Mouse (Mus musculus) 3134 (cell line): ENCODE results near the gene Gm36245.
"Not testable (repeated sequence)": the region's sequence is repeated elsewhere in the genome, so short reads cannot be mapped to it uniquely, and the experiment has no call there.

Experiments used
- DNase-seq: peaks from one replicate; pipeline ENCODE4 v3.0.0-alpha.2; 2011; ENCODE audit warnings: low spot score; ENCODE audit not compliant: insufficient read length; ENCODE audit errors: extremely low read depth

Gm36245 gene

GRCm38 (mm10) chr15:77598958-77599357, at the start of gene Gm36245:
TSS of gene Gm36245 (plus strand) at chr15:77599258.
- no peak for DNase-seq

- no peak for DNase-seq
Observed at GRCm38 (mm10) chr15:77561792-77562191, 37.3 kb upstream of the Gm36245 start, which contains the start of gene 1700025B11Rik. TSS of gene 1700025B11Rik (minus strand) at chr15:77561892.

- no peak for DNase-seq
Observed at GRCm38 (mm10) chr15:77563219-77563618, 35.8 kb upstream of the Gm36245 start.

- DNase-seq: no peak
Observed at GRCm38 (mm10) chr15:77578801-77579200, 20.3 kb upstream of the Gm36245 start.

- DNase-seq: no peak
Observed at GRCm38 (mm10) chr15:77579311-77579710, 19.7 kb upstream of the Gm36245 start.

GRCm38 (mm10) chr15:77581681-77582080, 17.4 kb upstream of the Gm36245 start:
- no peak for DNase-seq

GRCm38 (mm10) chr15:77587026-77587425, 12.0 kb upstream of the Gm36245 start:
- DNase-seq: no peak

GRCm38 (mm10) chr15:77588981-77589380, 10.1 kb upstream of the Gm36245 start:
- DNase-seq: no peak

- no peak for DNase-seq
Observed at GRCm38 (mm10) chr15:77590881-77591280, 8.2 kb upstream of the Gm36245 start.

- DNase-seq: no peak
Observed at GRCm38 (mm10) chr15:77593557-77593956, 5.5 kb upstream of the Gm36245 start.

- no peak for DNase-seq
Observed at GRCm38 (mm10) chr15:77595961-77596360, 3.1 kb upstream of the Gm36245 start, which contains the start of gene Apol10b. TSS of gene Apol10b (minus strand) at chr15:77596125.

- no peak for DNase-seq
Observed at GRCm38 (mm10) chr15:77598429-77598828, 629 bp upstream of the Gm36245 start.

GRCm38 (mm10) chr15:77606069-77606468, 7.0 kb downstream of the Gm36245 start:
- DNase-seq: no peak

GRCm38 (mm10) chr15:77624710-77625109, 25.7 kb downstream of the Gm36245 start:
- no peak for DNase-seq

- DNase-seq: not testable (repeated sequence)
Observed at GRCm38 (mm10) chr15:77626471-77626870, 27.4 kb downstream of the Gm36245 start.

- not testable (repeated sequence) for DNase-seq
Observed at GRCm38 (mm10) chr15:77628647-77629046, 29.6 kb downstream of the Gm36245 start.

- DNase-seq: not testable (repeated sequence)
Observed at GRCm38 (mm10) chr15:77629822-77630221, 30.8 kb downstream of the Gm36245 start.

- not testable (repeated sequence) for DNase-seq
Observed at GRCm38 (mm10) chr15:77643176-77643575, 44.1 kb downstream of the Gm36245 start, which contains the start of gene Apol11b. TSS of gene Apol11b (minus strand) at chr15:77643286.

GRCm38 (mm10) chr15:77651143-77651542, 52.1 kb downstream of the Gm36245 start:
- not testable (repeated sequence) for DNase-seq
